Mouse (Mus musculus): ENCODE results near the gene Miga2. TPM values are rescaled to one million over a fixed set of nuclear protein-coding genes. Genes with fewer than 3 reads are reported as not detected.

Miga2 gene
- 6.3 and 6.7 TPM in 2 replicates for polyA plus RNA-seq (2012; rRNA removed)

GRCm38 (mm10) chr2:30363773-30364650 lies at the start of gene Miga2:
Gene Miga2 (plus strand): TSS chr2:30364233.
- Histone ChIP-seq H3K27ac (ENCODE audit: control insufficient read depth, insufficient read depth, low read depth, low read length) (no peak within 1 kb of the TSS; the same call in 1 of the 2 replicates), H3K4me1 (ENCODE audit: control insufficient read depth, insufficient read depth, low read length) (peaks cover 13% of the 10 kb centered on the region)
- TF ChIP-seq POLR2A (IDR thresholded peaks at IDR 0.05; ENCODE audit: control insufficient read depth, low read depth, low read length): peak; percentile 73
- TF ChIP-seq CTCF (IDR thresholded peaks at IDR 0.05; ENCODE audit: control insufficient read depth, insufficient read depth, insufficient replicate concordance, low read depth, low read length): no peak

GRCm38 (mm10) chr2:30316136-30316535 lies 47.9 kb upstream of the Miga2 start:
- peaks cover 8% of the 10 kb centered on the region for H3K36me3 ChIP-seq (ENCODE audit: control insufficient read depth, insufficient read depth, low read length)
- no peak overlapping the region for H3K4me3 ChIP-seq (ENCODE audit: control insufficient read depth, low read depth, low read length)
- H3K27me3 ChIP-seq (ENCODE audit: control insufficient read depth, insufficient read depth, low read length): no peaks in the 10 kb centered on the region
- no peaks in the 10 kb centered on the region for H3K4me1 ChIP-seq (ENCODE audit: control insufficient read depth, insufficient read depth, low read length)
- no peak overlapping the region for H3K27ac ChIP-seq (ENCODE audit: control insufficient read depth, insufficient read depth, low read depth, low read length)
- TF ChIP-seq POLR2A (IDR thresholded peaks at IDR 0.05; ENCODE audit: control insufficient read depth, low read depth, low read length) (no peak), CTCF (IDR thresholded peaks at IDR 0.05; ENCODE audit: control insufficient read depth, insufficient read depth, insufficient replicate concordance, low read depth, low read length) (no peak)

More at GRCm38 (mm10) chr2:30363773-30364650, at the start of gene Miga2:
- Histone ChIP-seq H3K4me3 (ENCODE audit: control insufficient read depth, low read depth, low read length) (peak within 1 kb of the TSS; percentile 80), H3K27me3 (ENCODE audit: control insufficient read depth, insufficient read depth, low read length) (no peaks in the 10 kb centered on the region), H3K36me3 (ENCODE audit: control insufficient read depth, insufficient read depth, low read length) (no peaks in the 10 kb centered on the region)

GRCm38 (mm10) chr2:30316955-30317354 lies 47.1 kb upstream of the Miga2 start:
- Histone ChIP-seq H3K4me3 (ENCODE audit: control insufficient read depth, low read depth, low read length) (no peak overlapping the region), H3K4me1 (ENCODE audit: control insufficient read depth, insufficient read depth, low read length) (no peaks in the 10 kb centered on the region), H3K27me3 (ENCODE audit: control insufficient read depth, insufficient read depth, low read length) (no peaks in the 10 kb centered on the region), H3K27ac (ENCODE audit: control insufficient read depth, insufficient read depth, low read depth, low read length) (no peak overlapping the region), H3K36me3 (ENCODE audit: control insufficient read depth, insufficient read depth, low read length) (peaks cover 8% of the 10 kb centered on the region)
- no peak for TF ChIP-seq CTCF (IDR thresholded peaks at IDR 0.05; ENCODE audit: control insufficient read depth, insufficient read depth, insufficient replicate concordance, low read depth, low read length)
- TF ChIP-seq POLR2A (IDR thresholded peaks at IDR 0.05; ENCODE audit: control insufficient read depth, low read depth, low read length): no peak

GRCm38 (mm10) chr2:30319260-30319659 lies 44.8 kb upstream of the Miga2 start:
- no peaks in the 10 kb centered on the region for H3K27me3 ChIP-seq (ENCODE audit: control insufficient read depth, insufficient read depth, low read length)
- no peaks in the 10 kb centered on the region for H3K4me1 ChIP-seq (ENCODE audit: control insufficient read depth, insufficient read depth, low read length)
- no peak overlapping the region for H3K4me3 ChIP-seq (ENCODE audit: control insufficient read depth, low read depth, low read length)
- H3K27ac ChIP-seq (ENCODE audit: control insufficient read depth, insufficient read depth, low read depth, low read length): no peak overlapping the region
- H3K36me3 ChIP-seq (ENCODE audit: control insufficient read depth, insufficient read depth, low read length): peaks cover 8% of the 10 kb centered on the region
- TF ChIP-seq POLR2A (IDR thresholded peaks at IDR 0.05; ENCODE audit: control insufficient read depth, low read depth, low read length) (no peak), CTCF (IDR thresholded peaks at IDR 0.05; ENCODE audit: control insufficient read depth, insufficient read depth, insufficient replicate concordance, low read depth, low read length) (no peak)

DNA sequence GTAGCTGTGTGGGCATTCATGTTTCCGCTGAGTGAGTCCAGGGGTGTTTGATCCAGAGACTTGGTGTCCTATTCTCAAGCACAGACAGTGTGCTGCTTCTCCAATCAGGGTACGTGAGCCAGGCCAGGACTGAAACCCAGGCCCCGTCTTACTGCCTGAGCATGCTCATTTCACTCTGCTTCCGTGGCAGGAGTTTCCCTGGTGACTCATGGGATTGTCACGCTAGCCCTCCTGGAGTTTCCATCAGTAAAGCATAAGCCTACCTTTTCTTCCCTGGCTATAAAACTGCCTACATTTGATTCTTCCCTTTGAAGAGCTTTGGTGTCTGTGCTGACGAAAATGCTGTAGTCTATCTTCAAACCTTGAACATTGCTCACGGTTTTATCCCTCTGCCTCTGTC lies 40.9 kb upstream of the Miga2 start:
- Histone ChIP-seq H3K27ac (ENCODE audit: control insufficient read depth, insufficient read depth, low read depth, low read length) (no peak overlapping the region), H3K27me3 (ENCODE audit: control insufficient read depth, insufficient read depth, low read length) (no peaks in the 10 kb centered on the region), H3K4me3 (ENCODE audit: control insufficient read depth, low read depth, low read length) (peak overlapping the region; percentile 58), H3K4me1 (ENCODE audit: control insufficient read depth, insufficient read depth, low read length) (no peaks in the 10 kb centered on the region), H3K36me3 (ENCODE audit: control insufficient read depth, insufficient read depth, low read length) (peaks cover 5% of the 10 kb centered on the region)
- TF ChIP-seq POLR2A (IDR thresholded peaks at IDR 0.05; ENCODE audit: control insufficient read depth, low read depth, low read length): no peak
- TF ChIP-seq CTCF (IDR thresholded peaks at IDR 0.05; ENCODE audit: control insufficient read depth, insufficient read depth, insufficient replicate concordance, low read depth, low read length): no peak

GRCm38 (mm10) chr2:30325296-30325695 lies 38.7 kb upstream of the Miga2 start:
- TF ChIP-seq CTCF (IDR thresholded peaks at IDR 0.05; ENCODE audit: control insufficient read depth, insufficient read depth, insufficient replicate concordance, low read depth, low read length) (no peak), POLR2A (IDR thresholded peaks at IDR 0.05; ENCODE audit: control insufficient read depth, low read depth, low read length) (no peak)
- H3K4me1 ChIP-seq (ENCODE audit: control insufficient read depth, insufficient read depth, low read length): no peaks in the 10 kb centered on the region
- H3K27ac ChIP-seq (ENCODE audit: control insufficient read depth, insufficient read depth, low read depth, low read length): no peak overlapping the region
- no peaks in the 10 kb centered on the region for H3K27me3 ChIP-seq (ENCODE audit: control insufficient read depth, insufficient read depth, low read length)
- no peak overlapping the region for H3K4me3 ChIP-seq (ENCODE audit: control insufficient read depth, low read depth, low read length)
- peaks cover 6% of the 10 kb centered on the region for H3K36me3 ChIP-seq (ENCODE audit: control insufficient read depth, insufficient read depth, low read length)

- H3K36me3 ChIP-seq (ENCODE audit: control insufficient read depth, insufficient read depth, low read length): peaks cover 9% of the 10 kb centered on the region
- no peaks in the 10 kb centered on the region for H3K27me3 ChIP-seq (ENCODE audit: control insufficient read depth, insufficient read depth, low read length)
- no peak overlapping the region for H3K4me3 ChIP-seq (ENCODE audit: control insufficient read depth, low read depth, low read length)
- H3K4me1 ChIP-seq (ENCODE audit: control insufficient read depth, insufficient read depth, low read length): no peaks in the 10 kb centered on the region
- TF ChIP-seq CTCF (IDR thresholded peaks at IDR 0.05; ENCODE audit: control insufficient read depth, insufficient read depth, insufficient replicate concordance, low read depth, low read length): no peak
- TF ChIP-seq POLR2A (IDR thresholded peaks at IDR 0.05; ENCODE audit: control insufficient read depth, low read depth, low read length): no peak
- H3K27ac ChIP-seq (ENCODE audit: control insufficient read depth, insufficient read depth, low read depth, low read length): no peak overlapping the region
These were observed 36.8 kb upstream of the Miga2 start for GRCm38 (mm10) chr2:30327276-30327675.
